Mouse (Mus musculus) urinary bladder, adult 18-20 months (tissue): Measurements from ENCODE around the gene Hsd17b13.
"Not testable (repeated sequence)": the region's sequence is repeated elsewhere in the genome, so short reads cannot be mapped to it uniquely, and the experiment has no call there.

Experiments used
- DNase-seq, 2 experiments: peaks; one replicate each; pipeline ENCODE4 v3.0.0; 2022; ENCODE audit warnings: low spot score in 2 of 2, mixed read lengths in 2 of 2

Gene Hsd17b13

GRCm38 (mm10) chr5:103977297-103977696 lies at the start of gene Hsd17b13:
Gene Hsd17b13 (minus strand): TSS chr5:103977410.
- no peak for DNase-seq

- no peak for DNase-seq
Measured at GRCm38 (mm10) chr5:104025245-104025854, 48.1 kb upstream of the Hsd17b13 start.

GRCm38 (mm10) chr5:104024762-104025161 lies 47.6 kb upstream of the Hsd17b13 start:
- DNase-seq: no peak

GRCm38 (mm10) chr5:104024193-104024592 lies 47.0 kb upstream of the Hsd17b13 start:
- DNase-seq: not testable (repeated sequence)

GRCm38 (mm10) chr5:104023289-104024020 lies 46.2 kb upstream of the Hsd17b13 start:
- no peak for DNase-seq

- DNase-seq: no peak
Measured at GRCm38 (mm10) chr5:104022558-104022957, 45.3 kb upstream of the Hsd17b13 start.

- DNase-seq: peak; percentile 76 to 93
Measured at GRCm38 (mm10) chr5:104021597-104022378, 44.6 kb upstream of the Hsd17b13 start, which contains the start of gene Hsd17b11. Gene Hsd17b11 (minus strand): TSS chr5:104021919.

GRCm38 (mm10) chr5:104011419-104011818 lies 34.2 kb upstream of the Hsd17b13 start:
- no peak for DNase-seq

- no peak for DNase-seq
Measured at GRCm38 (mm10) chr5:104010261-104010660, 33.1 kb upstream of the Hsd17b13 start.

- no peak for DNase-seq
Measured at GRCm38 (mm10) chr5:104009421-104009820, 32.2 kb upstream of the Hsd17b13 start.

GRCm38 (mm10) chr5:104007801-104008200 lies 30.6 kb upstream of the Hsd17b13 start:
- DNase-seq: no peak

GRCm38 (mm10) chr5:104006811-104007210 lies 29.6 kb upstream of the Hsd17b13 start:
- no peak for DNase-seq

GRCm38 (mm10) chr5:104003955-104004354 lies 26.7 kb upstream of the Hsd17b13 start:
- DNase-seq: no peak

- no peak for DNase-seq
Measured at GRCm38 (mm10) chr5:104003256-104003931, 26.2 kb upstream of the Hsd17b13 start.

- DNase-seq: no peak
Measured at GRCm38 (mm10) chr5:104002549-104003255, 25.5 kb upstream of the Hsd17b13 start.

- peak; percentile 69 to 73 for DNase-seq
Measured at GRCm38 (mm10) chr5:103999738-104000137, 22.5 kb upstream of the Hsd17b13 start.

- no peak for DNase-seq
Measured at GRCm38 (mm10) chr5:103998739-103999138, 21.5 kb upstream of the Hsd17b13 start.

- DNase-seq: no peak
Measured at GRCm38 (mm10) chr5:103995181-103995580, 18.0 kb upstream of the Hsd17b13 start.

- no peak for DNase-seq
Measured at GRCm38 (mm10) chr5:103994669-103995068, 17.5 kb upstream of the Hsd17b13 start.

GRCm38 (mm10) chr5:103993601-103994000 lies 16.4 kb upstream of the Hsd17b13 start:
- DNase-seq: no peak

- DNase-seq: no peak
Measured at GRCm38 (mm10) chr5:103992831-103993230, 15.6 kb upstream of the Hsd17b13 start.
